Mouse (Mus musculus) liver, embryonic 11.5 days (tissue): ENCODE measurements around the gene Ugt1a2. TPM values are rescaled to one million over a fixed set of nuclear protein-coding genes. Genes with fewer than 3 reads are reported as not detected.
"Not testable (repeated sequence)": the region's sequence is repeated elsewhere in the genome, so short reads cannot be mapped to it uniquely, and the experiment has no call there.

Experiments
- ATAC-seq: fragments of 200-750 bp; cut with Nextera tagmentation; replicated peaks from 2 replicates; pipeline ENCODE4 v1.8.0; 2017; ENCODE audit warnings: moderate number of reproducible peaks, mild to moderate bottlenecking, moderate TSS enrichment, moderate library complexity; ENCODE audit not compliant: low FRiP score
- DNase-seq: peaks from one replicate; pipeline ENCODE4 v3.0.0-alpha.2; 2017; ENCODE audit warnings: low spot score
- H3K27ac ChIP-seq: fragments of 300-500 bp; sonication (generic); 2 replicates; pipeline ENCODE4 v1.5.1; 2014; ENCODE audit warnings: mild to moderate bottlenecking, low read depth, low read length, control low read depth
- H3K27me3 ChIP-seq: fragments of 300-500 bp; sonication (generic); replicated peaks from 2 replicates; pipeline ENCODE4 v1.6.1; 2014; ENCODE audit warnings: low read length, mixed read lengths; ENCODE audit not compliant: control insufficient read depth, insufficient read depth
- H3K36me3 ChIP-seq: fragments of 300-500 bp; sonication (generic); 2 replicates; pipeline ENCODE4 v1.6.1; 2014; ENCODE audit warnings: mild to moderate bottlenecking, low read length, moderate library complexity, mixed read lengths; ENCODE audit not compliant: control insufficient read depth, insufficient read depth
- H3K4me1 ChIP-seq: fragments of 300-500 bp; sonication (generic); replicated peaks from 2 replicates; pipeline ENCODE4 v1.6.1; 2014; ENCODE audit warnings: low read length, mixed read lengths; ENCODE audit not compliant: control insufficient read depth, insufficient read depth
- H3K4me2 ChIP-seq: fragments of 300-500 bp; sonication (generic); 2 replicates; pipeline ENCODE4 v1.6.1; 2014; ENCODE audit warnings: mild to moderate bottlenecking, control low read depth, moderate library complexity
- H3K4me3 ChIP-seq: fragments of 300-500 bp; sonication (generic); 2 replicates; pipeline ENCODE4 v1.5.1; 2014; ENCODE audit warnings: low read depth, low read length, control low read depth
- H3K9ac ChIP-seq: fragments of 300-500 bp; sonication (generic); 2 replicates; pipeline ENCODE4 v1.6.1; 2014; ENCODE audit warnings: low read depth, low read length, control low read depth
- H3K9me3 ChIP-seq: fragments of 300-500 bp; sonication (generic); 2 replicates; pipeline ENCODE4 v1.6.1; 2016; ENCODE audit warnings: low read length, inconsistent platforms, mixed read lengths; ENCODE audit not compliant: control insufficient read depth
- WGBS: fragments of 180-500 bp; shearing (Covaris S2); extraction: QIAGEN DNeasy Blood & Tissue Kit; methylation state at CpG from one replicate; pipeline ENCODE4 v1.1.7; 2014; 5-methylcytosine and 5-hydroxymethylcytosine counted together
- polyA plus RNA-seq: library from polyadenylated mRNA; unstranded; fragments of >200 nt; fragmentation: Nextera tagmentation; extraction: Ambion mirVana; gene quantifications from 2 replicates; pipeline ENCODE4 v1.2.1, GENCODE M21; 2014

Gene Ugt1a2
- polyA plus RNA-seq, 1 experiment from 2014 or later = not detected

DNA sequence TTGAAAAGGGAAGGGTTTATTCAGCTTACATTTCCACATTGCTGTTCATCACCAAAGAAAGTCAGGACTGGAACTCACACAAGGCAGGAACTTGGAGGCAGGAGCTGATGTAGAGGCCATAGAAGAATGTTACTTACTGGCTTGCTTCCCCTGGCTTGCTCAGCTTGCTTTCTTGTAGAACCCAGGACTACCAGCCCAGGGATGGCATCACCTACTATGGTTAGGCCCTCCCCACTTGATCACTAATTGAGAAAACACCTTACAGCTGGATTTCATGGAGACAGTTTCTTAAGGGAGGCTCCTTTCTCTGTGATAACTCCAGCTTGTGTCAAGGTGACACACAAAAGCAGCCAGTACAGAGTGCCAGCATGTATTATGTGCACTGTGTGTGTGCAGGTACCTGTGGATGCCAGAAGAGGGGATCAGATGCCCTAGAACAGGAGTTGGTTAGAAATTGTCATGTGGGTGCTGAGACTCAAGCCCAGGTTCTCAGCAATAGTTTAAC lies 22.7 kb downstream of the Ugt1a2 start:
- H3K36me3 ChIP-seq, H3K9ac ChIP-seq, H3K4me1 ChIP-seq, H3K27ac ChIP-seq, H3K4me2 ChIP-seq, H3K27me3 ChIP-seq, ATAC-seq, H3K4me3 ChIP-seq: not testable (repeated sequence)
- peak; percentile 33 for DNase-seq
- H3K9me3 ChIP-seq = peaks cover 29% of the 10 kb centered on the region

DNA sequence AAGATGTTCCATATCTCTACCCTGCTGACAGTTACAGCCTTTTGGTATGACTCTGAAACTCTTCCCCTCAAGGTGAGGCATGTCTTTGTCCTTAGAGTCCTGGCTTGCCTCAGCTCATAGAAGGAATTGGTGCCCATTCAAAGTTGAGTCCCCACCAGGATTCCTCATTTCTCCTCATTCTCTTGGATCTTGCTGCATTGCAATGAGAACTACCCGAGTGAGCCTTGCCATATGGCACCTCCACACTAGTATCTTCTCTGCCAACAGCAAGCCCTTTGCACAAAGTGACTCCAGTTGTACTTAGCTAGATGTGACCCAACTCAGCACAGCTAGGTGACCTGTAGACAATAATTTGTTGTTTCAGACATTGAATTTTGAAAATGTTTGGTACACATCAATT lies 23.2 kb downstream of the Ugt1a2 start:
- WGBS = 41% methylated on average over 1 of the region's 1 CpGs
- Histone ChIP-seq H3K4me1 (no peaks in the 10 kb centered on the region), H3K9ac (no peak overlapping the region), H3K9me3 (peaks cover 34% of the 10 kb centered on the region), H3K27me3 (no peaks in the 10 kb centered on the region), H3K27ac (no peak overlapping the region), H3K36me3 (no peaks in the 10 kb centered on the region), H3K4me3 (no peak overlapping the region), H3K4me2 (no peak overlapping the region)
- peak; percentile 46 for DNase-seq
- no peak for ATAC-seq

DNA sequence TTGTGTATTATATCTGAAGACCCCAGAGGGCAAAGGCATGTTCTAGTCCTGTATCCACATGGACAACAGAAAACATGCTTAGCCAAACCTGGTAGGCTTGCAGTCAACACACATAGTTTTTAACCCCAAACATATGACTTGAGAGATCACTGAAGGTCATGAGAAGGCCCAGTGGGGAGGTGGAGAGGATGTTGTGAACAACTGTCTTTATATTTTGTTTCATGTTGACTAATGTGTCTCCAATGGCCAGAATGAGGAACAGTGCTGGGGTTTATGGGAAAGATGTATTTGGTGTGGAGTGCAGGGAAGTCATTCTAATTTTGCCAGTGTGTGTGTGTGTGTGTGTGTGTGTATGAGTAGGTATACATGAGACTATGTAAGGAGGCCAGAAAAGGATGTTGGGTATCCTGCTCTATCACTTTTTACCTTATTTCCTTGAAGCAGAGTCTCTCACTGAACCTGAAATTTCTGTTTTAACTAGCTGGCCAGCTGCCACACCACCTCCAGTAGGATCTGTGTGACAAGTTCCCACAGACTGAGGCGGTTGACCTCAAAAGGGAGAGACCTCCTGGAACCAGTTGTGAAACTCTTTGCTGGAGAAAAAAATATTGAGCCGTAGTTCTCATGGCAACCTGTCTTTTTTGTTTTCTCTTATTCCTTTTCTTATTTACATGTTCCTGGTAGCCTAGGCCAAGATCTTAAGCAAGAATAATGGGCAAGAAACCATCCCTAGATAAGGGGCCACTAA lies 23.8 kb downstream of the Ugt1a2 start:
- Histone ChIP-seq H3K9ac (no peak overlapping the region), H3K4me2 (no peak overlapping the region), H3K27ac (no peak overlapping the region), H3K4me1 (no peaks in the 10 kb centered on the region), H3K36me3 (no peaks in the 10 kb centered on the region), H3K27me3 (no peaks in the 10 kb centered on the region), H3K4me3 (no peak overlapping the region), H3K9me3 (peaks cover 41% of the 10 kb centered on the region)
- ATAC-seq = no peak
- 57% methylated on average over 2 of the region's 2 CpGs for WGBS
- peak; percentile 38 for DNase-seq

GRCm38 (mm10) chr1:88225301-88225700 lies 24.9 kb downstream of the Ugt1a2 start:
- not testable (repeated sequence) for H3K27me3 ChIP-seq, H3K4me1 ChIP-seq, H3K4me2 ChIP-seq, ATAC-seq, H3K9ac ChIP-seq, H3K4me3 ChIP-seq, H3K27ac ChIP-seq, H3K36me3 ChIP-seq
- peaks cover 52% of the 10 kb centered on the region for H3K9me3 ChIP-seq
- DNase-seq = peak; percentile 30
- WGBS = 36% methylated on average over 2 of the region's 2 CpGs

DNA sequence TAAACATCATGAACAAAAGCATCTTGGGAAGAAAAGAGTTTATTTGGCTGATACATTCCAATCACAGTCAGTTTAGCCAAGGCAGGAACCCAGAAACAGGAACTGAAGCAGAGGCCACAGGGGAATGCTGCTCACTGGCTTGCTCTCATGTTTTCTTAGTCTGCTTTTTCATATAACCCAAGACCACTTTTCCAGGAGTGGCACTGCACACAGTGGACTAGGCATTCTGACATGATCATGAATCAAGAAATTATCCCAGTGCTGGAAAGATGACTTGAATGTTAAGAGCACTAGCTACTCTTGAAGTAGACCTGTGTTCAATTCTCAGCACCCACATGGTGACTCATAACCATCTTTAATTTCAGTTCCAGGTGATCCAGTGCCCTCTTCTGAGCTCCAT lies 25.3 kb downstream of the Ugt1a2 start:
- Histone ChIP-seq H3K4me2 (no peak overlapping the region), H3K4me1 (no peaks in the 10 kb centered on the region), H3K9me3 (peaks cover 56% of the 10 kb centered on the region), H3K4me3 (no peak overlapping the region), H3K36me3 (no peaks in the 10 kb centered on the region), H3K27ac (no peak overlapping the region), H3K9ac (no peak overlapping the region), H3K27me3 (no peaks in the 10 kb centered on the region)
- ATAC-seq (no peak), DNase-seq (peak; percentile 31)

- H3K9ac ChIP-seq = no peak within 1 kb of the TSS
- H3K4me1 ChIP-seq = no peaks in the 10 kb centered on the region
- H3K4me2 ChIP-seq = no peak within 1 kb of the TSS
- no peaks in the 10 kb centered on the region for H3K27me3 ChIP-seq
- H3K27ac ChIP-seq = no peak within 1 kb of the TSS
- no peak within 1 kb of the TSS for H3K4me3 ChIP-seq
- DNase-seq = peak; percentile 33
- WGBS = 50% methylated on average over 5 of the region's 5 CpGs
- ATAC-seq = no peak
- H3K36me3 ChIP-seq = no peaks in the 10 kb centered on the region
- peaks cover 67% of the 10 kb centered on the region for H3K9me3 ChIP-seq
Measured at GRCm38 (mm10) chr1:88226670-88227379, 26.4 kb downstream of the Ugt1a2 start, which contains the start of gene Mroh2a. Gene Mroh2a, plus strand, starts transcription at chr1:88226986.

GRCm38 (mm10) chr1:88227482-88227881 lies 27.1 kb downstream of the Ugt1a2 start:
- no peaks in the 10 kb centered on the region for H3K4me1 ChIP-seq
- no peak overlapping the region for H3K4me3 ChIP-seq
- no peak overlapping the region for H3K9ac ChIP-seq
- H3K36me3 ChIP-seq = no peaks in the 10 kb centered on the region
- peaks cover 70% of the 10 kb centered on the region for H3K9me3 ChIP-seq
- DNase-seq = no peak
- WGBS = 54% methylated on average over 2 of the region's 2 CpGs
- ATAC-seq = no peak
- H3K4me2 ChIP-seq = no peak overlapping the region
- H3K27me3 ChIP-seq = no peaks in the 10 kb centered on the region
- H3K27ac ChIP-seq = no peak overlapping the region

DNA sequence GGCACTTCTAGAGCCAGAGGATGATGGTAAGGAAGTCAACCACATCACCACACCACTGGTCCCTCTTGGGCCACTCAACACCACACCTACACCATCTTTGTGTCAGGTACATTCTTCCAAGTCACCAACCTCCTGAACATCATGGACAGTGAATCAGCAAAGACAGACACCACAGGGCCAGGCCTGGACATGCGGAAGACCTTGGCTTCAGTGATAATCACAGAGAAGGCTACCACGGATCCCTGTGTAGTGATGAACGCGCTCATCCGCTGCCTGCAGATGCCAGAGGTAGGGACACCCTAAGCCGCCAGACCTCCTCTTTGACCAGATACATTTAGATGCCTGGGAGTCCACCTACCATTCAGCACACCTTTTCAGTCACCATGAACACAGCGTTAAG lies 27.7 kb downstream of the Ugt1a2 start:
- DNase-seq (no peak), ATAC-seq (no peak)
- 66% methylated on average over 7 of the region's 7 CpGs for WGBS
- no peak overlapping the region for H3K4me3 ChIP-seq
- no peaks in the 10 kb centered on the region for H3K4me1 ChIP-seq
- H3K9me3 ChIP-seq = peaks cover 76% of the 10 kb centered on the region
- H3K4me2 ChIP-seq = no peak overlapping the region
- no peaks in the 10 kb centered on the region for H3K36me3 ChIP-seq
- no peaks in the 10 kb centered on the region for H3K27me3 ChIP-seq
- H3K27ac ChIP-seq = no peak overlapping the region
- H3K9ac ChIP-seq = no peak overlapping the region

- ATAC-seq = no peak
- H3K4me1 ChIP-seq = no peaks in the 10 kb centered on the region
- no peak for DNase-seq
- H3K9ac ChIP-seq = no peak overlapping the region
- H3K36me3 ChIP-seq = no peaks in the 10 kb centered on the region
- WGBS = 72% methylated on average over 3 of the region's 3 CpGs
- no peak overlapping the region for H3K27ac ChIP-seq
- no peaks in the 10 kb centered on the region for H3K27me3 ChIP-seq
- no peak overlapping the region for H3K4me2 ChIP-seq
- H3K4me3 ChIP-seq = no peak overlapping the region
- peaks cover 89% of the 10 kb centered on the region for H3K9me3 ChIP-seq
Measured at GRCm38 (mm10) chr1:88229566-88229965, 29.2 kb downstream of the Ugt1a2 start.
